Mouse (Mus musculus): Measurements from ENCODE around the gene Lepr. TPM values are rescaled to one million over a fixed set of nuclear protein-coding genes. Genes with fewer than 3 reads are reported as not detected.
"Not testable (repeated sequence)": the region's sequence is repeated elsewhere in the genome, so short reads cannot be mapped to it uniquely, and the experiment has no call there.

Gene Lepr
- polyA plus RNA-seq, 1 experiment from 2014 or later: 3.4 TPM

- no peaks in the 10 kb centered on the region for H3K9me3 ChIP-seq
- no peak overlapping the region for H3K4me2 ChIP-seq
- H3K27ac ChIP-seq (replicated peaks): no peak overlapping the region
- no peak overlapping the region for H3K4me3 ChIP-seq
- 8% methylated on average over 5 of the region's 5 CpGs for WGBS
- H3K4me1 ChIP-seq (replicated peaks): peaks cover 11% of the 10 kb centered on the region
- ATAC-seq (ENCODE audit: low FRiP score, low read depth): no peak
- H3K36me3 ChIP-seq: no peaks in the 10 kb centered on the region
- no peak overlapping the region for H3K9ac ChIP-seq
- peaks cover 19% of the 10 kb centered on the region for H3K27me3 ChIP-seq
These were observed 1.9 kb downstream of the Lepr start for GRCm38 (mm10) chr4:101718991-101719580.

GRCm38 (mm10) chr4:101721705-101722104 lies 4.5 kb downstream of the Lepr start:
- WGBS: 87% methylated on average over 4 of the region's 4 CpGs
- Histone ChIP-seq H3K4me3 (no peak overlapping the region), H3K9me3 (no peaks in the 10 kb centered on the region), H3K27me3 (peaks cover 13% of the 10 kb centered on the region), H3K4me2 (no peak overlapping the region), H3K9ac (no peak overlapping the region), H3K4me1 (replicated peaks) (peaks cover 11% of the 10 kb centered on the region), H3K27ac (replicated peaks) (no peak overlapping the region), H3K36me3 (no peaks in the 10 kb centered on the region)
- no peak for ATAC-seq (ENCODE audit: low FRiP score, low read depth)

GRCm38 (mm10) chr4:101741973-101742372 lies 24.8 kb downstream of the Lepr start:
- Histone ChIP-seq H3K27me3 (no peaks in the 10 kb centered on the region), H3K36me3 (no peaks in the 10 kb centered on the region), H3K27ac (replicated peaks) (no peak overlapping the region), H3K9me3 (no peaks in the 10 kb centered on the region), H3K4me3 (no peak overlapping the region), H3K4me2 (no peak overlapping the region), H3K9ac (no peak overlapping the region), H3K4me1 (replicated peaks) (no peaks in the 10 kb centered on the region)
- 84% methylated on average over 2 of the region's 2 CpGs for WGBS
- no peak for ATAC-seq (ENCODE audit: low FRiP score, low read depth)

DNA sequence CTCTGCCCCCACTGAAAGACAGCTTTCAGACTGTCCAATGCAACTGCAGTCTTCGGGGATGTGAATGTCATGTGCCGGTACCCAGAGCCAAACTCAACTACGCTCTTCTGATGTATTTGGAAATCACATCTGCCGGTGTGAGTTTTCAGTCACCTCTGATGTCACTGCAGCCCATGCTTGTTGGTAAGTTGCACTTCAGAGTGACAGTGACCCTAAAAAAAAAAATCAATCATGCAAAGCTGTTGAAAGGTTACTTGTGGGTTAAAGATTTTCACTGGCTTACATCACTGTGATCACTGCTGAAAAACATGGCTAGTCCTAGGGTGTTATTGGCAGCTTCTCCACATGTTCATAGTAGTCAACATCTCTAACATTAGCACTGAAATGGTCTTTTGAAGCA lies 28.3 kb downstream of the Lepr start:
- Histone ChIP-seq H3K9ac (no peak overlapping the region), H3K27me3 (no peaks in the 10 kb centered on the region), H3K9me3 (no peaks in the 10 kb centered on the region), H3K27ac (replicated peaks) (no peak overlapping the region), H3K4me3 (no peak overlapping the region), H3K4me1 (replicated peaks) (no peaks in the 10 kb centered on the region), H3K4me2 (no peak overlapping the region), H3K36me3 (no peaks in the 10 kb centered on the region)
- no peak for ATAC-seq (ENCODE audit: low FRiP score, low read depth)
- WGBS: 97% methylated on average over 4 of the region's 4 CpGs

DNA sequence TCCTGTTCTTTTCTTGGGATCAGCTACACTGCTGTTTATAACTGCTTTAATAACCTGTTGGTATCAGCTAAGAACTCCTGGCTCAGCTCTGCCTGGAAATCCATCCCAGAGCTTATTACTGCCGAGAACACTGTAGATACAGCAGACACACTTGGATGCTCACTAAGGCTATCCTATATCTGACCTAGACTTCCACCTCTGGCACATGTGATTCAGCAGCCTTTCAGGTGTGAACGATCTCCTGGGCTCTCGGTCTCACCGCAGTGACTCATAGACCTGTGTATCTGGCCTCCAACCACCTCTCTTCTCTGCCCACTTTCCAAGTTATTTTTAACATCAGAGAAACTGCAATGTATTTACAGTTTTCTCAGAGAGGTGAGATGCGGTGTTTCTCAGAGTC lies 43.3 kb downstream of the Lepr start:
- Histone ChIP-seq H3K27me3 (no peaks in the 10 kb centered on the region), H3K4me1 (replicated peaks) (no peaks in the 10 kb centered on the region), H3K4me2 (no peak overlapping the region), H3K36me3 (no peaks in the 10 kb centered on the region), H3K9ac (no peak overlapping the region), H3K9me3 (no peaks in the 10 kb centered on the region), H3K4me3 (no peak overlapping the region), H3K27ac (replicated peaks) (no peak overlapping the region)
- no peak for ATAC-seq (ENCODE audit: low FRiP score, low read depth)
- 92% methylated on average over 5 of the region's 5 CpGs for WGBS

DNA sequence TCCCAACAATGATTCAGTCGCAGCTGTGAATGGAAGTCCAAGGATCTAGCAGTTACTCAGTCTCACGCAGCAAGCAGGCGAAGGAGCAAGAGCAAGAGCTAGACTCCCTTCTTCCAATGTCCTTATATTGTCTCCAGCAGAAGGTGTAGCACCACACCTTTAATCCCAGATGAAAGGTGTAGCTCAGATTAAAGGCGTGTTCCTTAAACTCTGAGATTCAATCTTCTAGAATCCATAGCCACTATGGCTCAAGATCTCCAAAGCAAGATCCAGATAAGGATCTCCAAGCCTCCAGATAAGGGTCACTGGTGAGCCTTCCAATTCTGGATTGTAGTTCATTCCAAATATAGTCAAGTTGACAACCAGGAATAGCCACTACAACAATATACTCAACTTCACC lies 126.7 kb downstream of the Lepr start, which contains the start of gene B020004J07Rik:
Gene B020004J07Rik, minus strand, starts transcription at position 101 of the 400 bp plus-strand sequence.
- not testable (repeated sequence) for ATAC-seq (ENCODE audit: low FRiP score, low read depth); H3K4me1 ChIP-seq (replicated peaks); H3K9me3 ChIP-seq; H3K9ac ChIP-seq; H3K27ac ChIP-seq (replicated peaks); H3K27me3 ChIP-seq; H3K4me2 ChIP-seq; H3K4me3 ChIP-seq; H3K36me3 ChIP-seq
- WGBS: 96% methylated on average over 4 of the region's 4 CpGs

- Histone ChIP-seq H3K4me3 (no peak overlapping the region), H3K27me3 (no peaks in the 10 kb centered on the region), H3K4me2 (no peak overlapping the region), H3K4me1 (replicated peaks) (no peaks in the 10 kb centered on the region), H3K36me3 (no peaks in the 10 kb centered on the region), H3K9me3 (no peaks in the 10 kb centered on the region), H3K9ac (no peak overlapping the region), H3K27ac (replicated peaks) (no peak overlapping the region)
- ATAC-seq (ENCODE audit: low FRiP score, low read depth): no peak
- 61% methylated on average over 2 of the region's 2 CpGs for WGBS
These were observed 133.7 kb downstream of the Lepr start for GRCm38 (mm10) chr4:101850908-101851307.

GRCm38 (mm10) chr4:101860873-101861272 lies 143.7 kb downstream of the Lepr start:
- no peak overlapping the region for H3K4me2 ChIP-seq
- no peaks in the 10 kb centered on the region for H3K9me3 ChIP-seq
- H3K36me3 ChIP-seq: no peaks in the 10 kb centered on the region
- no peak for ATAC-seq (ENCODE audit: low FRiP score, low read depth)
- WGBS: 44% methylated on average over 6 of the region's 6 CpGs
- H3K9ac ChIP-seq: no peak overlapping the region
- no peaks in the 10 kb centered on the region for H3K4me1 ChIP-seq (replicated peaks)
- no peaks in the 10 kb centered on the region for H3K27me3 ChIP-seq
- no peak overlapping the region for H3K4me3 ChIP-seq
- no peak overlapping the region for H3K27ac ChIP-seq (replicated peaks)

- 93% methylated on average over 6 of the region's 6 CpGs for WGBS
- no peaks in the 10 kb centered on the region for H3K36me3 ChIP-seq
- H3K27ac ChIP-seq (replicated peaks): no peak overlapping the region
- no peaks in the 10 kb centered on the region for H3K27me3 ChIP-seq
- no peak for ATAC-seq (ENCODE audit: low FRiP score, low read depth)
- H3K4me1 ChIP-seq (replicated peaks): no peaks in the 10 kb centered on the region
- no peak overlapping the region for H3K4me3 ChIP-seq
- no peaks in the 10 kb centered on the region for H3K9me3 ChIP-seq
- H3K9ac ChIP-seq: no peak overlapping the region
- no peak overlapping the region for H3K4me2 ChIP-seq
These were observed 145.1 kb downstream of the Lepr start for GRCm38 (mm10) chr4:101862289-101862688.

Other genes with a start within 250 kb of the Lepr start
- 59.3 and 60.4 TPM in 2 replicates for gene Dnajc6, start 220.8 kb upstream of the Lepr start, polyA plus RNA-seq (2015; fragmentation: Nextera tagmentation; extraction: Ambion mirVana)
- 84.5 and 91.3 TPM in 2 replicates for gene Leprot, start 69.7 kb upstream of the Lepr start, polyA plus RNA-seq (2015; fragmentation: Nextera tagmentation; extraction: Ambion mirVana)
- not detected in 2 replicates for gene B020004J07Rik, start 126.6 kb downstream of the Lepr start, polyA plus RNA-seq (2015; fragmentation: Nextera tagmentation; extraction: Ambion mirVana)
- not detected in 2 replicates for gene C130073F10Rik, start 176.4 kb downstream of the Lepr start, polyA plus RNA-seq (2015; fragmentation: Nextera tagmentation; extraction: Ambion mirVana)
- not detected in 2 replicates for gene Gm12800, start 191.7 kb downstream of the Lepr start, polyA plus RNA-seq (2015; fragmentation: Nextera tagmentation; extraction: Ambion mirVana)
- gene Gm12794, start 223.0 kb downstream of the Lepr start, polyA plus RNA-seq (2015; fragmentation: Nextera tagmentation; extraction: Ambion mirVana): not detected in 2 replicates

Data from hindbrain, embryonic 15.5 days (tissue).